In genomic region chr7:141194409-141194808, GRCm38 (mm10) we compare ENCODE assay signal across 7 mouse cellular contexts. TPM values are rescaled to one million over a fixed set of nuclear protein-coding genes. Genes with fewer than 3 reads are reported as not detected.
A peak's percentile ranks its signal among the peaks of the same experiment; 100 is the strongest.
DNase-seq lines count a peak whose midpoint lies in the region; ATAC-seq and TF ChIP-seq lines count a peak whose summit lies in the region.

No protein-coding gene starts in this region.

- no peak for DNase-seq in lung, postnatal 0 days (ENCODE audit: low spot score)
- DNase-seq in lung, postnatal 10 days: no peak
- no peak for DNase-seq in forebrain, embryonic 11.5 days (ENCODE audit: low spot score)
- no peak for DNase-seq in urinary bladder, postnatal 14 days (ENCODE audit: low spot score)
- no peak for DNase-seq in layer of hippocampus, postnatal 25 days (ENCODE audit: extremely low spot score in 1 of 2, low spot score in 1 of 2)

- peak overlapping the region; percentile 71; the same call in 1 of the 2 replicates for H3K27ac ChIP-seq in lung, postnatal 0 days (ENCODE audit: low read length)
- H3K27ac ChIP-seq in forebrain, embryonic 11.5 days (ENCODE audit: low read depth, low read length): peak overlapping the region; percentile 64
- peak overlapping the region; percentile 85 for H3K27ac ChIP-seq in limb, embryonic 13.5 days
- H3K27ac ChIP-seq in stomach, embryonic 15.5 days: peak overlapping the region; percentile 91

- peaks cover 26% of the 10 kb centered on the region for H3K36me3 ChIP-seq in lung, postnatal 0 days (ENCODE audit: insufficient read depth, low read length)
- 0 out of 2 replicates have a peak, but pooled peaks cover 2% of the 10 kb centered on the region for H3K36me3 ChIP-seq in forebrain, embryonic 11.5 days (ENCODE audit: control insufficient read depth, insufficient read depth, low read length)
- H3K36me3 ChIP-seq in limb, embryonic 13.5 days: peaks cover 37% of the 10 kb centered on the region
- peaks cover 28% of the 10 kb centered on the region for H3K36me3 ChIP-seq in stomach, embryonic 15.5 days

- H3K9me3 ChIP-seq in lung, postnatal 0 days (ENCODE audit: low read length): no peaks in the 10 kb centered on the region
- no peaks in the 10 kb centered on the region for H3K9me3 ChIP-seq in forebrain, embryonic 11.5 days (ENCODE audit: control insufficient read depth, low read length)
- H3K9me3 ChIP-seq in limb, embryonic 13.5 days: no peaks in the 10 kb centered on the region
- no peaks in the 10 kb centered on the region for H3K9me3 ChIP-seq in stomach, embryonic 15.5 days

- H3K27me3 ChIP-seq in lung, postnatal 0 days (replicated peaks; ENCODE audit: insufficient read depth, low read length): no peaks in the 10 kb centered on the region
- no peaks in the 10 kb centered on the region for H3K27me3 ChIP-seq in forebrain, embryonic 11.5 days (ENCODE audit: control insufficient read depth, insufficient read depth, low read length)
- no peaks in the 10 kb centered on the region for H3K27me3 ChIP-seq in limb, embryonic 13.5 days
- no peaks in the 10 kb centered on the region for H3K27me3 ChIP-seq in stomach, embryonic 15.5 days (replicated peaks)

- ATAC-seq in lung, postnatal 0 days: no peak
- ATAC-seq in forebrain, embryonic 11.5 days (replicated peaks; ENCODE audit: low FRiP score): no peak
- no peak for ATAC-seq in limb, embryonic 13.5 days (ENCODE audit: low FRiP score, low read depth)
- no peak for ATAC-seq in stomach, embryonic 15.5 days (ENCODE audit: insufficient read depth, low FRiP score, low read depth)

- WGBS in lung, postnatal 0 days: under 1% methylated on average over 23 of the region's 23 CpGs
- under 1% methylated on average over 23 of the region's 23 CpGs for WGBS in forebrain, embryonic 11.5 days
- under 1% methylated on average over 23 of the region's 23 CpGs for WGBS in limb, embryonic 13.5 days
- WGBS in stomach, embryonic 15.5 days: under 1% methylated on average over 23 of the region's 23 CpGs

- peak overlapping the region; percentile 90 for H3K4me3 ChIP-seq in lung, postnatal 0 days (ENCODE audit: low read depth, low read length)
- H3K4me3 ChIP-seq in forebrain, embryonic 11.5 days (ENCODE audit: low read depth, low read length): peak overlapping the region; percentile 85
- H3K4me3 ChIP-seq in limb, embryonic 13.5 days: peak overlapping the region; percentile 85
- H3K4me3 ChIP-seq in stomach, embryonic 15.5 days (replicated peaks): peak overlapping the region; percentile 92

- no peak for TF ChIP-seq EP300 in lung, postnatal 0 days (IDR thresholded peaks at IDR 0.05)

- no peak for TF ChIP-seq CTCF in lung, postnatal 0 days (IDR thresholded peaks at IDR 0.05)

- peak overlapping the region; percentile 93 for H3K4me2 ChIP-seq in lung, postnatal 0 days (replicated peaks; ENCODE audit: low read depth, low read length)
- peak overlapping the region; percentile 97 for H3K4me2 ChIP-seq in forebrain, embryonic 11.5 days (ENCODE audit: low read depth, low read length, severe bottlenecking)
- peak overlapping the region; percentile 98 for H3K4me2 ChIP-seq in limb, embryonic 13.5 days (replicated peaks)
- peak overlapping the region; percentile 98 for H3K4me2 ChIP-seq in stomach, embryonic 15.5 days

- H3K9ac ChIP-seq in lung, postnatal 0 days (replicated peaks; ENCODE audit: low read depth): peak overlapping the region; percentile 34; the same call in 1 of the 2 replicates
- H3K9ac ChIP-seq in forebrain, embryonic 11.5 days (ENCODE audit: low read length): peak overlapping the region; percentile 55
- H3K9ac ChIP-seq in limb, embryonic 13.5 days: peak overlapping the region; percentile 69
- H3K9ac ChIP-seq in stomach, embryonic 15.5 days: peak overlapping the region; percentile 45

- peaks cover 14% of the 10 kb centered on the region; the same call in 1 of the 2 replicates for H3K4me1 ChIP-seq in lung, postnatal 0 days (ENCODE audit: insufficient read depth, low read depth, low read length)
- peaks cover 10% of the 10 kb centered on the region for H3K4me1 ChIP-seq in forebrain, embryonic 11.5 days (replicated peaks; ENCODE audit: control insufficient read depth, insufficient read depth, low read length)
- H3K4me1 ChIP-seq in limb, embryonic 13.5 days: peaks cover 25% of the 10 kb centered on the region
- peaks cover 25% of the 10 kb centered on the region for H3K4me1 ChIP-seq in stomach, embryonic 15.5 days

RNA-seq across cellular contexts. Expression of gene Lrrc56, which starts 0.5 kb away (rescaled TPM):
- polyA plus RNA-seq in lung, postnatal 0 days (2015; fragmentation: Nextera tagmentation; extraction: Ambion mirVana): 6.8 and 7.4 TPM in 2 replicates
- 14.0 and 16.1 TPM in 2 replicates for polyA plus RNA-seq in forebrain, embryonic 11.5 days (2014; fragmentation: Nextera tagmentation; extraction: Ambion mirVana)
- polyA plus RNA-seq in limb, embryonic 13.5 days (2015; fragmentation: Nextera tagmentation; extraction: Ambion mirVana): 11.4 and 12.9 TPM in 2 replicates
- polyA plus RNA-seq in stomach, embryonic 15.5 days (2015; fragmentation: Nextera tagmentation; extraction: Ambion mirVana): 5.4 and 7.2 TPM in 2 replicates
- total RNA-seq in layer of hippocampus, postnatal 25 days (2021): 1 to 10 TPM; 4.5 to 6.1 TPM

RNA-seq across cellular contexts. Expression of gene Hras, which starts 0.6 kb away (rescaled TPM):
- polyA plus RNA-seq in lung, postnatal 0 days (2015; fragmentation: Nextera tagmentation; extraction: Ambion mirVana): 121 and 126 TPM in 2 replicates
- 87.5 and 116 TPM in 2 replicates for polyA plus RNA-seq in forebrain, embryonic 11.5 days (2014; fragmentation: Nextera tagmentation; extraction: Ambion mirVana)
- polyA plus RNA-seq in limb, embryonic 13.5 days (2015; fragmentation: Nextera tagmentation; extraction: Ambion mirVana): 94.5 and 97.5 TPM in 2 replicates
- polyA plus RNA-seq in stomach, embryonic 15.5 days (2015; fragmentation: Nextera tagmentation; extraction: Ambion mirVana): 113 and 123 TPM in 2 replicates
- 100 to 1,000 TPM; 193 to 235 TPM for total RNA-seq in layer of hippocampus, postnatal 25 days (2021)

RNA-seq across cellular contexts. Expression of gene Lmntd2, which starts 19.5 kb away (rescaled TPM):
- 0.97 and 1.0 TPM in 2 replicates for polyA plus RNA-seq in lung, postnatal 0 days (2015; fragmentation: Nextera tagmentation; extraction: Ambion mirVana)
- 3.3 TPM in 2 replicates for polyA plus RNA-seq in forebrain, embryonic 11.5 days (2014; fragmentation: Nextera tagmentation; extraction: Ambion mirVana)
- 2.6 TPM in 2 replicates for polyA plus RNA-seq in limb, embryonic 13.5 days (2015; fragmentation: Nextera tagmentation; extraction: Ambion mirVana)
- 2.8 and 2.9 TPM in 2 replicates for polyA plus RNA-seq in stomach, embryonic 15.5 days (2015; fragmentation: Nextera tagmentation; extraction: Ambion mirVana)
- total RNA-seq in layer of hippocampus, postnatal 25 days (2021): not detected

RNA-seq across cellular contexts. Expression of gene Rassf7, which starts 21.3 kb away (rescaled TPM):
- 93.6 and 98.7 TPM in 2 replicates for polyA plus RNA-seq in lung, postnatal 0 days (2015; fragmentation: Nextera tagmentation; extraction: Ambion mirVana)
- 47.4 and 49.3 TPM in 2 replicates for polyA plus RNA-seq in forebrain, embryonic 11.5 days (2014; fragmentation: Nextera tagmentation; extraction: Ambion mirVana)
- polyA plus RNA-seq in limb, embryonic 13.5 days (2015; fragmentation: Nextera tagmentation; extraction: Ambion mirVana): 32.7 and 34.0 TPM in 2 replicates
- 67.7 and 73.3 TPM in 2 replicates for polyA plus RNA-seq in stomach, embryonic 15.5 days (2015; fragmentation: Nextera tagmentation; extraction: Ambion mirVana)
- total RNA-seq in layer of hippocampus, postnatal 25 days (2021): under 1 TPM; 0.64 to 0.80 TPM

RNA-seq across cellular contexts. Expression of gene Rnh1, which starts 21.8 kb away (rescaled TPM):
- polyA plus RNA-seq in lung, postnatal 0 days (2015; fragmentation: Nextera tagmentation; extraction: Ambion mirVana): 181 and 187 TPM in 2 replicates
- polyA plus RNA-seq in forebrain, embryonic 11.5 days (2014; fragmentation: Nextera tagmentation; extraction: Ambion mirVana): 56.7 and 65.2 TPM in 2 replicates
- polyA plus RNA-seq in limb, embryonic 13.5 days (2015; fragmentation: Nextera tagmentation; extraction: Ambion mirVana): 112 and 118 TPM in 2 replicates
- polyA plus RNA-seq in stomach, embryonic 15.5 days (2015; fragmentation: Nextera tagmentation; extraction: Ambion mirVana): 206 and 215 TPM in 2 replicates
- total RNA-seq in layer of hippocampus, postnatal 25 days (2021): 10 to 100 TPM; 32.5 to 36.5 TPM
